Mouse (Mus musculus): ENCODE measurements around the gene Rassf9. TPM values are rescaled to one million over a fixed set of nuclear protein-coding genes. Genes with fewer than 3 reads are reported as not detected.

Gene Rassf9
- 0.57 and 0.58 TPM in 2 replicates for polyA plus RNA-seq (2015; fragmentation: Nextera tagmentation; extraction: Ambion mirVana)

DNA sequence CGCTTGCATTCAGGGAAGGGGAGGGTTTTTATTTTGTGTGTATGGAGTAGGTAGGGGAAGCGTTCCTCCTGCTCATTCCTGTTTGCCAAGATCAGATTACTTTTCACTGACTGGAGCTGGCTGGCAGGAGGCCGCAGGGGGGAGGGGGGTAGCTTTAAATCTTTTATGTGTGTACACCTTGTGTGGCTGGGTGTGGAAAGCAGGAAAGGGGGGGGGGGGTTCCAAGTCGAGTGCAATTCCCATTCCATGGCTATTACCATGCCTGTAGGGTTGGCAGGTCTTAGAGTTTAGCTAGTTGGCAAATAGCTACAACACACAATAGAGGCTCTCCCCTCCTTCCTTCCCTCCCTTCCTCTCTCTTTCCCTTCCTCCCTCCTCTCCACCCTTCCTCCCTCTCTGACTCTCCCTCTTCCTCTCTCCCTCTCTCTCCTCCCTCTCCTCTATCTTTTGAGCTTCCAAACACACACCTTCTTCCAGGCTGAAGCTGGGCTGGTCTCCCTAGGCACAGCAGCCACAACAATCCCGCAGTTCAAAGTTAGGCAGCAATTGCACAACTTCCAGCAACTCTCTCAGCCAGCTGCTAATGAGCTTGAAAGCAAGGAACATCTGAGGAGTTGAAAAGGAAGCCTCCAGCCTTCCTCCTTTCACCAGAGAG lies at the start of gene Rassf9:
Gene Rassf9 (plus strand): TSS at position 416 of the 655 bp plus-strand sequence.

DNA sequence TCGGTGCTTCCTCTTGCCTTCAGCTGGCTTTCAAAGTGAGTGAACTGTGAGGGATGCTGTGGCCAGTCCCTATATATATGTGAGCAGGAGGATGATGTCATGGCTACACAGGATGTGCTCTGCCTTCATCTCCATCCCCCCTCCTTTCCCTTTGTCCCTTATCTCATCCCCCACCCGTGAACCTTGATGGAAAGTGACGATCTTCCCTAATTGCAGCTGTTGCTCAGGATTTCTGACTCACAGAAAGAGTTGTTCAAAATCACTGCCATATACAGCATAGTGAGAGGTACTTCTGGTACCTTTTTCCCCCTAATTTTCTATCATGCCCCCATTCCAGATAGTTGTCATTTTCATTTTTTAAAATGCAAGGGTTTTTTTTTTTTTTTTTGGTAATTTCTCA lies 21.6 kb upstream of the Rassf9 start, which contains the start of gene Nts:
Gene Nts (minus strand): TSS at position 101 of the 400 bp plus-strand sequence.

Other genes starting within 250 kb of the Rassf9 start
- gene Nts, start 21.7 kb upstream of the Rassf9 start, polyA plus RNA-seq (2015; fragmentation: Nextera tagmentation; extraction: Ambion mirVana) = 1.2 and 2.2 TPM in 2 replicates

Measured in skeletal muscle tissue, postnatal 0 days (tissue).